Comparison of ENCODE assay signal across 13 mouse cellular contexts in the genomic region with DNA sequence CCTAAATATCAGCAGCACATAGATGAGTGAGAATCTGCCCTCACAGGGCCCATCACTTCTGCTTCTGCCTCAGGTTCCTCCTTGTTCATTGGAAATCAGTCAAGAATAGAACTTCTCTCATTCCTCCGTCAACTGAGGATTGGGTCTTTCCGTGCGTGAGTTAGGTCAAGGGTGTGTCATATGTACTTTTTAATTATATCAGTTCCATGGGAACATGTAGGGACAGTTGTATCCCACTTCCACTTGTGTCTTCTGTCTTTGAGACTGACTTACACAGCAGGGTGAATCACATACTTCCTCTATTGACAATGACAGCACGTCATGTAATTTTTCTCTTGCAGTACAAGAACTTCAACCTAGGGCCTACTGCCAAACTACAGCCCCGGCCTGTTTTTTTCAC.
"Had no signal": no experiment of that assay in that cellular context is flagged by ENCODE, and none has a peak within 500 bp of the region (broad histone marks: within the 10 kb centered on the region; RNA-seq: fewer than 3 reads in every experiment).

No protein-coding gene starts in this region.

- H3K4me2 ChIP-seq: limb, embryonic 15.5 days; liver, embryonic 15.5 days; lung, embryonic 15.5 days; midbrain, embryonic 12.5 days had no signal

- H3K27ac ChIP-seq: hindbrain, postnatal 0 days; limb, embryonic 15.5 days; liver, embryonic 15.5 days; lung, embryonic 15.5 days; midbrain, embryonic 12.5 days had no signal

- H3K27me3 ChIP-seq: limb, embryonic 15.5 days; liver, embryonic 15.5 days; lung, embryonic 15.5 days had no signal

- H3K9ac ChIP-seq: limb, embryonic 15.5 days; liver, embryonic 15.5 days; lung, embryonic 15.5 days; midbrain, embryonic 12.5 days had no signal

- H3K4me1 ChIP-seq: liver, embryonic 15.5 days; lung, embryonic 15.5 days; megakaryocyte, embryonic 14.5 days; midbrain, embryonic 12.5 days had no signal

- H3K9me3 ChIP-seq: limb, embryonic 15.5 days; liver, embryonic 15.5 days; lung, embryonic 15.5 days; megakaryocyte, embryonic 14.5 days; midbrain, embryonic 12.5 days had no signal

- ATAC-seq: hindbrain, postnatal 0 days; midbrain, embryonic 16.5 days had no signal

- H3K4me3 ChIP-seq: limb, embryonic 15.5 days; liver, embryonic 15.5 days; lung, embryonic 15.5 days; megakaryocyte, embryonic 14.5 days; midbrain, embryonic 12.5 days had no signal

- DNase-seq: kidney, adult 11 months; kidney, postnatal 10 days; right cerebral cortex, adult 18-20 months; right cerebral cortex, postnatal 25 days; thymus, adult 2 months; thymus, postnatal 25 days had no signal

- H3K36me3 ChIP-seq: limb, embryonic 15.5 days; liver, embryonic 15.5 days; lung, embryonic 15.5 days; midbrain, embryonic 12.5 days had no signal
